Mouse (Mus musculus) heart, adult 2 months (tissue): ENCODE data around the gene Rpp40.

ENCODE experiments used
- CTCF ChIP-seq: fragments of 200-600 bp; IDR thresholded peaks from 2 replicates; pipeline ENCODE4 v1.8.1; 2022; ENCODE audit warnings: antibody characterized with exemption, mild to moderate bottlenecking, moderate library complexity
- EP300 ChIP-seq: fragments of 200-500 bp; IDR thresholded peaks from 2 replicates; pipeline ENCODE4 v1.6.1; 2011; ENCODE audit warnings: low read depth, low read length, control low read depth; ENCODE audit not compliant: insufficient read depth
- POLR2A ChIP-seq: fragments of 200-500 bp; IDR thresholded peaks from 2 replicates; pipeline ENCODE4 v1.6.1; 2011; ENCODE audit warnings: mild to moderate bottlenecking, low read depth, low read length, control low read depth; ENCODE audit not compliant: insufficient read depth

- TF ChIP-seq CTCF (no peak), EP300 (no peak), POLR2A (no peak)
Observed at GRCm38 (mm10) chr13:35911476-35911875, 5.3 kb upstream of the Rpp40 start.
